29 mouse cellular contexts compared by ENCODE assay signal in the genomic region with DNA sequence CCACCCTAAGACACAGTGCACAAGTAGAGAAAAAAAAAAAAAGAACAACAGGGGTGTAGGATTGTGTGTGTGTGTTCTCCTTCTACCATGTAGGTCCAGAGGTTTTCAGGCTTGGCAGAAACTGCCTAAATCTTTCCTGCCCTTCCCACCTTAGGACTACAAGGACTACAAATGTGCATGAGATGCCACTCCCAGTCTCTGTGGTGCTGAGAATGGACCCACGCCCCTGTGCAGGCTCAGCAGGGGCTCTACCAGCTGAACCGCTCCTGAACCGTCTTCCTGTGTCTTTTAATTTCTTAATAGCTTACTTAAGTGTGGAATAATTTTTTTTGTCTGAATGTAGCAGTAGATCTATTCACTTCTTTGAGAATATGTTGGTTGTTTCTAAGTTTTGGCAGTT. TPM values are rescaled to one million over a fixed set of nuclear protein-coding genes. Genes with fewer than 3 reads are reported as not detected.
DNase-seq lines count a peak whose midpoint lies in the region; ATAC-seq and TF ChIP-seq lines count a peak whose summit lies in the region.
"Had no signal": no experiment of that assay in that cellular context is flagged by ENCODE, and none has a peak within 500 bp of the region (broad histone marks: within the 10 kb centered on the region; RNA-seq: fewer than 3 reads in every experiment).

No protein-coding gene starts in this region.

- no peak overlapping the region for H3K4me2 ChIP-seq in midbrain, embryonic 15.5 days
- H3K4me2 ChIP-seq: embryonic facial prominence, embryonic 12.5 days; forebrain, embryonic 13.5 days; forebrain, embryonic 15.5 days had no signal

- no peak for ATAC-seq in midbrain, embryonic 15.5 days (replicated peaks)
- ATAC-seq: CD4-positive, CD25-positive, alpha-beta regulatory T cell, adult 4 months; forebrain, embryonic 13.5 days; forebrain, embryonic 15.5 days; forebrain, postnatal 0 days; Patski had no signal

- no peaks in the 10 kb centered on the region for H3K4me1 ChIP-seq in midbrain, embryonic 15.5 days
- no peaks in the 10 kb centered on the region for H3K4me1 ChIP-seq in thymus, adult 2 months (replicated peaks; ENCODE audit: control insufficient read depth, insufficient read depth, low read length)
- H3K4me1 ChIP-seq: embryonic facial prominence, embryonic 12.5 days; forebrain, embryonic 13.5 days; forebrain, embryonic 15.5 days had no signal

- H3K27ac ChIP-seq in midbrain, embryonic 15.5 days, result no peak overlapping the region
- no peak overlapping the region for H3K27ac ChIP-seq in thymus, adult 2 months (ENCODE audit: control insufficient read depth, insufficient read depth, low read length)
- H3K27ac ChIP-seq: embryonic facial prominence, embryonic 10.5 days; embryonic facial prominence, embryonic 12.5 days; forebrain, embryonic 13.5 days; forebrain, embryonic 15.5 days had no signal

- TF ChIP-seq CTCF in thymus, adult 2 months (IDR thresholded peaks at IDR 0.05; ENCODE audit: borderline replicate concordance, control insufficient read depth, extremely low read depth, insufficient read depth, low read length, poor library complexity), result no peak

- 66% methylated on average over 3 of the region's 3 CpGs for WGBS in midbrain, embryonic 15.5 days
- WGBS in thymus, adult 2 months, result 86% methylated on average over 3 of the region's 3 CpGs

- TF ChIP-seq POLR2A in thymus, adult 2 months (IDR thresholded peaks at IDR 0.05; ENCODE audit: control insufficient read depth, extremely low read depth, insufficient read depth, low read length, poor library complexity), result no peak

- no peak overlapping the region for H3K4me3 ChIP-seq in midbrain, embryonic 15.5 days
- no peak overlapping the region for H3K4me3 ChIP-seq in thymus, adult 2 months (ENCODE audit: control insufficient read depth, insufficient read depth, low read length)
- H3K4me3 ChIP-seq: embryonic facial prominence, embryonic 10.5 days; embryonic facial prominence, embryonic 12.5 days; forebrain, embryonic 13.5 days; forebrain, embryonic 15.5 days had no signal

- no peaks in the 10 kb centered on the region for H3K36me3 ChIP-seq in midbrain, embryonic 15.5 days (replicated peaks)
- H3K36me3 ChIP-seq in thymus, adult 2 months (ENCODE audit: control insufficient read depth, insufficient read depth, low read length), result no peaks in the 10 kb centered on the region
- H3K36me3 ChIP-seq: embryonic facial prominence, embryonic 10.5 days; embryonic facial prominence, embryonic 12.5 days; forebrain, embryonic 15.5 days; G1E had no signal

- H3K9ac ChIP-seq in midbrain, embryonic 15.5 days, result no peak overlapping the region
- H3K9ac ChIP-seq: embryonic facial prominence, embryonic 12.5 days; forebrain, embryonic 13.5 days; forebrain, embryonic 15.5 days; forebrain, postnatal 0 days had no signal

- no peaks in the 10 kb centered on the region for H3K9me3 ChIP-seq in midbrain, embryonic 15.5 days
- H3K9me3 ChIP-seq: embryonic facial prominence, embryonic 10.5 days; embryonic facial prominence, embryonic 12.5 days; forebrain, embryonic 13.5 days; forebrain, embryonic 15.5 days; G1E had no signal

- DNase-seq in heart, adult 11 months, result peak; percentile 42
- DNase-seq in heart, adult 8-10 months (ENCODE audit: low spot score), result no peak
- DNase-seq in R1 (ENCODE audit: low read depth, low spot score), result peak; percentile 62
- DNase-seq in ZHBTc4 (ENCODE audit: low read depth, low spot score), result peak; percentile 87
- no peak for DNase-seq in thymus, adult 2 months
- DNase-seq: adrenal gland, adult 2 months; adrenal gland, postnatal 10 days; adrenal gland, postnatal 25 days; B cell, adult 2 months; cerebellum, adult 11 months; cerebellum, adult 18-20 months; cerebellum, adult 8-10 months; cerebellum, adult 9-11 months; cerebellum, postnatal 14 days; cerebellum, postnatal 36 days; embryo, embryonic 11 days; forebrain, postnatal 0 days had no signal

- no peaks in the 10 kb centered on the region for H3K27me3 ChIP-seq in midbrain, embryonic 15.5 days (replicated peaks)
- H3K27me3 ChIP-seq in thymus, adult 2 months (ENCODE audit: control insufficient read depth, insufficient read depth, low read length), result no peaks in the 10 kb centered on the region
- H3K27me3 ChIP-seq: CH12.LX; embryonic facial prominence, embryonic 12.5 days; Patski had no signal

RNA-seq across cellular contexts. Expression of gene Zfp263, which starts 34.1 kb away (rescaled TPM):
- 1 to 10 TPM; 6.9 to 8.4 (median 7.6) TPM for total RNA-seq in heart, adult 8-10 months (2022)
- polyA plus RNA-seq in midbrain, embryonic 15.5 days (2015; fragmentation: Nextera tagmentation; extraction: Ambion mirVana), result 55.8 and 61.4 TPM in 2 replicates
- 15.7 and 16.0 TPM in 2 replicates for polyA plus RNA-seq in thymus, adult 2 months (2012; rRNA removed)

RNA-seq across cellular contexts. Expression of gene Olfr15, which starts 52.7 kb away (rescaled TPM):
- total RNA-seq in heart, adult 8-10 months (2022), result not detected
- polyA plus RNA-seq in midbrain, embryonic 15.5 days (2015; fragmentation: Nextera tagmentation; extraction: Ambion mirVana), result not detected in 2 replicates
- not detected in 2 replicates for polyA plus RNA-seq in thymus, adult 2 months (2012; rRNA removed)
- total RNA-seq: adrenal gland, adult 2 months; adrenal gland, postnatal 10 days; adrenal gland, postnatal 25 days; adrenal gland, postnatal 4 days; CH12.LX; common myeloid progenitor, adult 5-6 weeks; forebrain, postnatal 0 days had no signal
- polyA plus RNA-seq: adrenal gland, adult 2 months; brain, embryonic 14.5 days; forebrain, embryonic 13.5 days; forebrain, embryonic 15.5 days; forebrain, postnatal 0 days; G1E had no signal

Comparison
In these comparisons a context has a peak if more than half of its experiments do, and no peak if none do; other contexts are left out.
1. DNase-seq: peak in heart, adult 11 months (single experiment), R1 (single experiment) and ZHBTc4 (single experiment); none in heart, adult 8-10 months (single experiment) and thymus, adult 2 months (single experiment).